Mouse (Mus musculus) heart, embryonic 16.5 days (tissue): ENCODE results near the gene Cabp4. TPM values are rescaled to one million over a fixed set of nuclear protein-coding genes. Genes with fewer than 3 reads are reported as not detected.
"Not testable (repeated sequence)": the region's sequence is repeated elsewhere in the genome, so short reads cannot be mapped to it uniquely, and the experiment has no call there.

ENCODE experiments used
- ATAC-seq: fragments of 200-750 bp; cut with Nextera tagmentation; replicated peaks from 2 replicates; pipeline ENCODE4 v1.8.0; 2017; ENCODE audit warnings: moderate number of reproducible peaks; ENCODE audit not compliant: insufficient read depth, low FRiP score; ENCODE audit errors: extremely low read depth
- H3K27ac ChIP-seq: fragments of 300-500 bp; sonication (generic); 2 replicates; pipeline ENCODE4 v1.5.1; 2014; ENCODE audit warnings: mild to moderate bottlenecking, low read length, control low read depth, moderate library complexity
- H3K27me3 ChIP-seq: fragments of 300-500 bp; sonication (generic); 2 replicates; pipeline ENCODE4 v1.6.1; 2014; ENCODE audit warnings: low read length, mixed read lengths; ENCODE audit not compliant: control insufficient read depth, insufficient read depth
- H3K36me3 ChIP-seq: fragments of 300-500 bp; sonication (generic); 2 replicates; pipeline ENCODE4 v1.6.1; 2014; ENCODE audit not compliant: control insufficient read depth, insufficient read depth
- H3K4me1 ChIP-seq: fragments of 300-500 bp; sonication (generic); 2 replicates; pipeline ENCODE4 v1.6.1; 2014; ENCODE audit warnings: low read length, mixed read lengths; ENCODE audit not compliant: control insufficient read depth, insufficient read depth
- H3K4me2 ChIP-seq: fragments of 300-500 bp; sonication (generic); 2 replicates; pipeline ENCODE4 v1.6.1; 2014; ENCODE audit warnings: low read depth, mild to moderate bottlenecking, control low read depth, low read length
- H3K4me3 ChIP-seq: fragments of 300-500 bp; sonication (generic); 2 replicates; pipeline ENCODE4 v1.5.1; 2014; ENCODE audit warnings: mild to moderate bottlenecking, control low read depth, low read length
- H3K9ac ChIP-seq: fragments of 300-500 bp; sonication (generic); 2 replicates; pipeline ENCODE4 v1.6.1; 2014; ENCODE audit warnings: low read length, control low read depth
- H3K9me3 ChIP-seq: fragments of 300-500 bp; sonication (generic); replicated peaks from 2 replicates; pipeline ENCODE4 v1.6.1; 2016; ENCODE audit warnings: low read length; ENCODE audit not compliant: control insufficient read depth
- WGBS: fragments of 180-500 bp; shearing (Covaris S2); extraction: QIAGEN DNeasy Blood & Tissue Kit; methylation state at CpG from one replicate; pipeline ENCODE4 v1.1.7; 2014; 5-methylcytosine and 5-hydroxymethylcytosine counted together
- polyA plus RNA-seq: library from polyadenylated mRNA; unstranded; fragments of >200 nt; fragmentation: Nextera tagmentation; extraction: Ambion mirVana; gene quantifications from 2 replicates; pipeline ENCODE4 v1.2.1, GENCODE M21; 2015

Cabp4 gene
- polyA plus RNA-seq, 1 experiment from 2014 or later = not detected

DNA sequence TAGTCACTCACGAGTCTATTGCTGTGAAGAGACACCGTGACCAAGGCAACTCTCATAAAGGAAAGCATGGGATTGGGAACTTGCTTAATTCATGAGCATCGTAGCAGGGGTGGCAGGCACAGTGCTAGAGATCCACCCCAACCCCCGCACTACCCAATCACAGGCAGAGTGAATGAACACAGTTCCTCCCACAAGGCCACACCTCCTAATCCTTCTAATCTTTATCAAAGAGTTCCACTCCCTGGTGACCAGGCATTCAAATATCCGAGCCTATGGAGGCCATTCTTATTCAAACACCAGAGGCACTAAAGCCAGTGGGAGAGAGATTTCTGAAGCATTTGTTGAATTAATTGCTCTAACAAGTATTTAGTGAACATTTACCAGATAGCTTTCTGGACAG lies 2.1 kb upstream of the Cabp4 start:
- H3K36me3 ChIP-seq = peaks cover 4% of the 10 kb centered on the region
- H3K4me1 ChIP-seq = peaks cover 9% of the 10 kb centered on the region
- H3K9me3 ChIP-seq = no peaks in the 10 kb centered on the region; the same call in 1 of the 2 replicates
- no peak overlapping the region for H3K9ac ChIP-seq
- 89% methylated on average over 5 of the region's 5 CpGs for WGBS
- no peak overlapping the region for H3K27ac ChIP-seq
- no peak for ATAC-seq
- no peaks in the 10 kb centered on the region for H3K27me3 ChIP-seq
- no peak overlapping the region for H3K4me2 ChIP-seq
- no peak overlapping the region for H3K4me3 ChIP-seq

DNA sequence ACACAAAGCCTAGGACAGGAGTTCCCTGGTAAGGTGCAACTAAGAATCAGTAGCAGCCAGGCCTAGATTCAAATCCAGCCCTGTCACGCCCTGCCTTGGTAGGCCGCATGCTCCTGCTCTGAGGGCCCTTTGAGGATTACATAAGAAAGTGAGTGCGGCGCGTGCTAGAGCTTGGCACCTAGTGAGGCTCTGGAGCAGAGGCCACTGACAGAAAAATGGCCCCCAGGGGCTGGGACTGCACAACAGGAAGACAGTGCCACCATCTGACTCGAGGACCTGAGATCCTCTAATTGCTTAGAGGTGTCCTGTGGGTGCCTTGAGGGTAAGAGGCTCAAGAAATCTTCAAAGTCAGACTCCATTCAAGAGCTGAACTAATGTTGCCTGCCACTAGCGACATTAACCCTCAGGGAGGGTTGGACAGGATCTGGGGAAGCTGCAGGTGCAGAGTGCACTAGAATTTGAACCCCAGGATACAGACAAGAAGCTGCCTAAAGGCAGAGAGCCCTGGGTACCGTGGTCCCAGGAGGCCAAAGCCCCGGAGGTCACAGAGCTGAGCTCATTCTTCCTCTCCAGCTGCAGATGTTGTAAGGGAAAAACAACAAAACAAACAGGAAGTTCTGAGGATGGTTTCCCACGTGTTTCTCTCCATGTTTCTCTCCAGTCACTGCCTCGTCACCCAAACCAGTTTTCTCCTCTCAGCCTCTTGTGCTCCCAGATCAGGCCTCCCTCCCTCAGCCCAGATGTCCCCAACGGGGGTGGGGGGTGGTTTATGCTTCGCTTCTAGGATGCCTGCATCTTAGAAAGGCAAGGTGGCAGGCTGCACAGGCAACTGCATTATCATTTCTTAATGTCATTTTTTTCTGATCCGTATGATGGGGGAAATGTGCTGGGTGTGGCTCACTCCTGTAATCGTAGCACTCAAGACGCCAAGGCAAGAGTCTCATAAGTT lies 991 bp upstream of the Cabp4 start:
- Histone ChIP-seq H3K27ac (peak overlapping the region; percentile 60), H3K4me1 (peaks cover 8% of the 10 kb centered on the region), H3K27me3 (no peaks in the 10 kb centered on the region), H3K36me3 (no peaks in the 10 kb centered on the region), H3K9ac (no peak overlapping the region), H3K4me2 (no peak overlapping the region), H3K9me3 (no peaks in the 10 kb centered on the region; the same call in 1 of the 2 replicates), H3K4me3 (no peak overlapping the region)
- WGBS = 72% methylated on average over 16 of the region's 16 CpGs
- no peak for ATAC-seq

DNA sequence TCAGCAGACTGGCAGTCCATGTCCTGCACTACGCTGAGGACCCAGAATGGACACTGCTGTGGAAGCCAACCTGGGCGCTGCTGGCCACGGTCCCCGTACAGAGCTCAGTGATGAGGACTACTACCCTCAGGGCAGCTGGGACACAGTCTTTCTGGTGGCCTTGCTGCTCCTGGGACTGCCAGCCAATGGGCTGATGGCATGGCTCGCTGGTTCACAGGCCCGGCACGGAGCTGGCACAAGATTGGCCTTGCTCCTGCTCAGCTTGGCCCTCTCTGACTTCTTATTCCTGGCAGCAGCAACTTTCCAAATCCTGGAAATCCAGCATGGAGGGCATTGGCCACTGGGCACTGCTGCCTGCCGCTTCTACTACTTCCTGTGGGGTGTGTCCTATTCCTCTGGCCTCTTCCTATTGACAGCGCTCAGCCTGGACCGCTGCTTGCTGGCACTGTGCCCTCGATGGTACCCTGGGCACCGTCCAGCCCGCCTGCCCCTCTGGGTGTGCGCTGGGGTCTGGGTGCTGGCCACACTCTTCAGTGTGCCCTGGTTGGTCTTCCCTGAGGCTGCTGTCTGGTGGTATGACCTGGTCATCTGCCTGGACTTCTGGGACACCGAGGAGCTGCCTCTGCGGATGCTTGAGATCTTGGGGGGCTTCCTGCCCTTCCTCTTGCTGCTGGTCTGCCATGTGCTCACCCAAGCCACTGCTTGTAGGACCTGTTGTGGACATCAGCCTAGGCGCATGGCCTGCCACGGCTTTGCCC lies 1.2 kb downstream of the Cabp4 start:
- no peak for ATAC-seq

DNA sequence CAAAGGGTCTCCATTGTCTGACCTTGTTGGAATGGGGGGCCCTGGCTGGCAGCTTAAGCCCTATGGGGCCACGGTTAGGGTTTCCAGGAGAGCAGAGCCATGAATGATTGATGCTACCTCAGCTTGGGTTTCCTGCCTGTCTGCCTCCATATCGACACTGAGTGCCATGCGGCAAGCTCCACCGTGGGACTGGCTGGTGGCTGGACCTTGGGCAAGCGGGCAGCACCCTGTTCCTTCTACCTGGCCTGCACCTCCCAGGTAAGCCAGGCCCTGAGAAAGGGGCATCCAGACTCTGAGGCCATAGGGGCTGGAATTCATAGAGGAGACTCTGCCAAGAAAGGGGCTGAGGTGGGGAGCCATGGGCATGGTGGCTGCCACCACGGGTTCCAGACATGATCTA lies 3.7 kb downstream of the Cabp4 start:
- no peaks in the 10 kb centered on the region for H3K9me3 ChIP-seq
- no peak overlapping the region for H3K4me2 ChIP-seq
- no peak overlapping the region for H3K9ac ChIP-seq
- WGBS = 85% methylated on average over 6 of the region's 6 CpGs
- H3K27ac ChIP-seq = no peak overlapping the region
- 0 out of 2 replicates have a peak, but pooled peaks cover 3% of the 10 kb centered on the region for H3K4me1 ChIP-seq
- H3K36me3 ChIP-seq = no peaks in the 10 kb centered on the region
- ATAC-seq = no peak
- H3K4me3 ChIP-seq = no peak overlapping the region
- H3K27me3 ChIP-seq = no peaks in the 10 kb centered on the region

More for the DNA sequence above, 1.2 kb downstream of the Cabp4 start:
- H3K4me1 ChIP-seq = 0 out of 2 replicates have a peak, but pooled peaks cover 3% of the 10 kb centered on the region
- no peaks in the 10 kb centered on the region for H3K27me3 ChIP-seq
- H3K4me2 ChIP-seq = no peak overlapping the region
- H3K36me3 ChIP-seq = no peaks in the 10 kb centered on the region
- H3K4me3 ChIP-seq = no peak overlapping the region
- H3K9me3 ChIP-seq = no peaks in the 10 kb centered on the region; the same call in 1 of the 2 replicates
- 83% methylated on average over 18 of the region's 18 CpGs for WGBS
- H3K9ac ChIP-seq = no peak overlapping the region
- no peak overlapping the region for H3K27ac ChIP-seq

DNA sequence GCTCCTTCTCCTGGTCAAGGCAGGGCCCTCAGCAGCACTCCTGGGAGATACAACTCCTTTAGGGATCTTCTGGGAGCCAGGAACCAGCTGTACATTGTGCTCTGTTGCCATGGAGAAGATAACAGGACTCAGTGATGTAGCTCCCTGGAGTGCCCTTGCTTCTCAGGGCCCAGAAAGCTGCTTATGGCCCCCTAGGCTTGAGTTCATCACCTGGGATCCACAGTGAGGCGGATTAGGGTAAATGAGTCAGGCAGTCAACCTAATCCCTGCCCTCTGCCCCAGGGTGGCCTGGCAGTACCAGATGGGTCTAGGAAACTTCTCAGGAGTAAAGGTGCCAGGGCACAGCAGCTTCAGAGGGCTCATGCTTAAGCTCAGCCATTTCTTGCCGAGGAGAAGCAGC lies 4.4 kb downstream of the Cabp4 start, which contains the start of gene Gpr152:
Gene Gpr152, plus strand, starts transcription at position 342 of the 400 bp plus-strand sequence.
- WGBS = 74% methylated on average over 2 of the region's 2 CpGs
- Histone ChIP-seq H3K36me3 (no peaks in the 10 kb centered on the region), H3K27ac (no peak within 1 kb of the TSS), H3K4me3 (no peak within 1 kb of the TSS), H3K27me3 (no peaks in the 10 kb centered on the region), H3K4me1 (0 out of 2 replicates have a peak, but pooled peaks cover 3% of the 10 kb centered on the region), H3K9me3 (no peaks in the 10 kb centered on the region), H3K4me2 (no peak within 1 kb of the TSS), H3K9ac (0 out of 2 replicates have a peak within 1 kb of the TSS, but pooled peaks have one; percentile 2)
- no peak for ATAC-seq

DNA sequence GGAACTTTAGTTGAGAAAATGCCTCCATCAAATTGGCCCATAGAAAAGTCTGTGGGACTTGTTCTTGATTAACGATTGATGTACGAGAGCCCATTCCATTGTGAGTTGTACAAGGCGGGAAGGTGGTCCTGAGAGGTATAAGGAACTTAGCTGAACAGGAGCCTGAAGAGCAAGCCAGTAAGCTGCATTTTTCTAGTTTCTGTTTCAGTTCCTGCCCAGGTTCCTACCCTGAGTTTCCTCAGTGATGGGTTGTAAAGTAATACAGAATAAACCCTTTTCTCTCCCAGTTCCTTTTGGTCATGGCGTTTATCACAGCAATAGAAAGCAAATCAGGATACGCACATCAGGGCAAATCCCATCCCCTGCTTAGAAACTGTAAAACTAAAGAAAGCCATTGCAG lies 5.9 kb downstream of the Cabp4 start:
- Histone ChIP-seq H3K27ac (no peak overlapping the region), H3K9me3 (no peaks in the 10 kb centered on the region), H3K27me3 (no peaks in the 10 kb centered on the region), H3K4me1 (0 out of 2 replicates have a peak, but pooled peaks cover 3% of the 10 kb centered on the region), H3K4me2 (no peak overlapping the region), H3K36me3 (no peaks in the 10 kb centered on the region), H3K9ac (no peak overlapping the region), H3K4me3 (no peak overlapping the region)
- ATAC-seq = no peak
- 77% methylated on average over 5 of the region's 5 CpGs for WGBS

DNA sequence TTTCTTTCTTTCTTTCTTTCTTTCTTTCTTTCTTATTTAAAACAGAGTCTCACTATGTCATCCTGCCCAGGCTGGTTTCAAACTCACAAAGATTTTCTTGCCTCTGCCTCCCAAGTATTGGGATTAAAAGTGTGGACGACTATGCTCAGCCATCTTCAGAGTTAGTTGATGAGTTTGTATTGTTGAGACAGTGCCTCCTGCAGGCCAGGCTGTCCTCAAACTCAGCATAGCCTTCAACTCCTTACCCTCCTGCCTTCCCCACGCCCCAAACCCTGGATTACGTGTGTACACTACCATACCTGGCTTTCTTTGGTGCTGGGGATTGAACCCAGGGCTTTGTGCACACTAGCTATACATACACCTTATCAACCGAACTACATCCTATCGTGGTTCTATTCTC lies 7.4 kb downstream of the Cabp4 start:
- Histone ChIP-seq H3K4me2 (no peak overlapping the region), H3K4me1 (0 out of 2 replicates have a peak, but pooled peaks cover 3% of the 10 kb centered on the region), H3K27me3 (no peaks in the 10 kb centered on the region), H3K4me3 (no peak overlapping the region), H3K27ac (no peak overlapping the region), H3K9me3 (no peaks in the 10 kb centered on the region), H3K36me3 (peaks cover 9% of the 10 kb centered on the region; the same call in 1 of the 2 replicates), H3K9ac (no peak overlapping the region)
- ATAC-seq = no peak
- 71% methylated on average over 5 of the region's 5 CpGs for WGBS

DNA sequence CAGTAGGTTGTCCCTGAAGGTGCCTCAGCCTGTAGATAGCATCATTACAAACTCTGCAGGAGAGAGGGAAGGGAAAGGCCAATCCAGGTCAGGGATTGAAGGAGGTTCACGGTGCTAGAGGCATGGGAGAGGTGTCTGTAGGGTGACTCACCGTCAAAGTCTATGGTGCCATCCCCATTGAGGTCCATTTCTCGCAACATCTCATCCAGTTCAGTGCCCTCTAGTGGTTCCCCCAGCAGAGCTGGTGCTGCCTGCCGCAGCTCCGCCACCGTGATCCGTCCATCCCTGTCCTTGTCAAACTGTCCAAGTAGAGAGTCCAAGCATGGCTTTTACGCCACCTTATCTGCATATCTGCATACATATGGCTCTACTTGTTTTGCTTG lies 7.9 kb downstream of the Cabp4 start:
- not testable (repeated sequence) for ATAC-seq, H3K4me2 ChIP-seq, H3K36me3 ChIP-seq, H3K4me1 ChIP-seq, H3K9me3 ChIP-seq, H3K27ac ChIP-seq, H3K4me3 ChIP-seq, H3K27me3 ChIP-seq, H3K9ac ChIP-seq
- WGBS = 14% methylated on average over 8 of the region's 8 CpGs
